Mouse (Mus musculus) heart, adult 2 months (tissue): ENCODE results near the gene Entpd6. TPM values are rescaled to one million over a fixed set of nuclear protein-coding genes. Genes with fewer than 3 reads are reported as not detected.

Experiments
- DNase-seq, 2 experiments: peaks; one replicate each; pipeline ENCODE4 v3.0.0; 2021
- H3K27ac ChIP-seq: fragments of 200-600 bp; 2 replicates; pipeline ENCODE4 v1.8.1; 2022
- H3K27me3 ChIP-seq: fragments of 200-500 bp; 2 replicates; pipeline ENCODE4 v1.6.1; 2012; ENCODE audit warnings: mild to moderate bottlenecking, low read length, inconsistent platforms, mixed read lengths; ENCODE audit not compliant: control insufficient read depth, insufficient read depth
- H3K36me3 ChIP-seq: fragments of 200-500 bp; 2 replicates; pipeline ENCODE4 v1.6.1; 2012; ENCODE audit warnings: low read length, inconsistent platforms; ENCODE audit not compliant: control insufficient read depth, insufficient read depth
- H3K4me1 ChIP-seq: fragments of 200-500 bp; 2 replicates; pipeline ENCODE4 v1.6.1; 2011; ENCODE audit warnings: low read length; ENCODE audit not compliant: control insufficient read depth, insufficient read depth
- H3K4me3 ChIP-seq: fragments of 200-600 bp; 2 replicates; pipeline ENCODE4 v1.8.1; 2022
- H3K79me2 ChIP-seq: fragments of 200-500 bp; replicated peaks from 2 replicates; pipeline ENCODE4 v1.6.1; 2012; ENCODE audit warnings: mild to moderate bottlenecking, inconsistent platforms, low read length, moderate library complexity, mixed read lengths; ENCODE audit not compliant: control insufficient read depth, insufficient read depth
- H3K9ac ChIP-seq: fragments of 200-500 bp; 2 replicates; pipeline ENCODE4 v1.6.1; 2012; ENCODE audit warnings: low read depth, mild to moderate bottlenecking, control low read depth, inconsistent platforms, low read length, mixed read lengths
- CTCF ChIP-seq: fragments of 200-600 bp; IDR thresholded peaks from 2 replicates; pipeline ENCODE4 v1.8.1; 2022; ENCODE audit warnings: antibody characterized with exemption, mild to moderate bottlenecking, moderate library complexity
- EP300 ChIP-seq: fragments of 200-500 bp; IDR thresholded peaks from 2 replicates; pipeline ENCODE4 v1.6.1; 2011; ENCODE audit warnings: low read depth, low read length, control low read depth; ENCODE audit not compliant: insufficient read depth
- POLR2A ChIP-seq: fragments of 200-500 bp; IDR thresholded peaks from 2 replicates; pipeline ENCODE4 v1.6.1; 2011; ENCODE audit warnings: mild to moderate bottlenecking, low read depth, low read length, control low read depth; ENCODE audit not compliant: insufficient read depth
- WGBS: fragments of 180-500 bp; shearing (Covaris S2); methylation state at CpG from one replicate; pipeline ENCODE4 v1.1.7; 2018; 5-methylcytosine and 5-hydroxymethylcytosine counted together
- intact Hi-C: fragments of 180-260 bp; cut with DNase I; formaldehyde crosslinking; loops from one replicate; pipeline ENCODE4 v1.15.1; 2025
- polyA plus RNA-seq: library from polyadenylated mRNA; depleted of rRNA; stranded (reverse); fragments of >200 nt; gene quantifications from 2 replicates; pipeline ENCODE4 v1.2.3, GENCODE M21; 2012
- total RNA-seq, 2 experiments: library from RNA; stranded (reverse); gene quantifications; 2 replicates each; pipeline ENCODE4 v1.2.3; 2021

The Entpd6 gene
- total and polyA plus RNA-seq, 3 experiments: 14.7 to 24.4 (median 16.9) TPM

- Histone ChIP-seq H3K4me1 (peaks cover 3% of the 10 kb centered on the region), H3K27ac (no peak overlapping the region), H3K9ac (no peak overlapping the region), H3K79me2 (no peaks in the 10 kb centered on the region), H3K4me3 (no peak overlapping the region), H3K36me3 (no peaks in the 10 kb centered on the region), H3K27me3 (no peaks in the 10 kb centered on the region)
- intact Hi-C loops: loop anchor here (5.0 kb wide), 1 partner anchor 162 kb away; the partner anchor contains the start of gene Gins1
- 67% methylated on average over 7 of the region's 7 CpGs for WGBS
- DNase-seq: no peak
- TF ChIP-seq EP300: no peak
- no peak for TF ChIP-seq CTCF
- TF ChIP-seq POLR2A: no peak
These were observed 3.8 kb upstream of the Entpd6 start for GRCm38 (mm10) chr2:150745016-150745415.

GRCm38 (mm10) chr2:150749283-150749682 is 441 bp downstream of the Entpd6 start:
- Histone ChIP-seq H3K9ac (peak overlapping the region; percentile 82), H3K4me3 (peak overlapping the region; percentile 77), H3K36me3 (no peaks in the 10 kb centered on the region), H3K27me3 (no peaks in the 10 kb centered on the region), H3K4me1 (peaks cover 10% of the 10 kb centered on the region), H3K27ac (peak overlapping the region; percentile 92), H3K79me2 (no peaks in the 10 kb centered on the region)
- no peak for TF ChIP-seq EP300
- no peak for TF ChIP-seq CTCF
- no peak for TF ChIP-seq POLR2A
- no peak for DNase-seq
- intact Hi-C loops: loop anchor here (2.0 to 5.0 kb wide), 4 partner anchors 38 to 158 kb away; partner anchors contain the start of genes Apmap, Gins1 and Pygb
- under 1% methylated on average over 24 of the region's 24 CpGs for WGBS

- H3K27ac ChIP-seq: no peak overlapping the region
- WGBS: 37% methylated on average over 13 of the region's 13 CpGs
- H3K9ac ChIP-seq: peak overlapping the region; percentile 9
- peak in 1 of 2 experiments; percentile 37 for DNase-seq
- intact Hi-C loops: no loop called here
- H3K79me2 ChIP-seq: no peaks in the 10 kb centered on the region
- no peak overlapping the region for H3K4me3 ChIP-seq
- H3K4me1 ChIP-seq: peaks cover 10% of the 10 kb centered on the region
- TF ChIP-seq EP300 (no peak), POLR2A (no peak), CTCF (peak; percentile 48)
- no peaks in the 10 kb centered on the region for H3K36me3 ChIP-seq
- H3K27me3 ChIP-seq: no peaks in the 10 kb centered on the region
These were observed 1.5 kb downstream of the Entpd6 start for GRCm38 (mm10) chr2:150750129-150750979.

- Histone ChIP-seq H3K27ac (no peak overlapping the region), H3K79me2 (no peaks in the 10 kb centered on the region), H3K27me3 (no peaks in the 10 kb centered on the region), H3K4me1 (peaks cover 6% of the 10 kb centered on the region), H3K36me3 (no peaks in the 10 kb centered on the region), H3K9ac (no peak overlapping the region), H3K4me3 (no peak overlapping the region)
- TF ChIP-seq EP300: no peak
- no peak for TF ChIP-seq CTCF
- TF ChIP-seq POLR2A: no peak
- 89% methylated on average over 3 of the region's 3 CpGs for WGBS
- no peak for DNase-seq
- intact Hi-C loops: no loop called here
These were observed 6.2 kb downstream of the Entpd6 start for GRCm38 (mm10) chr2:150755016-150755415.

GRCm38 (mm10) chr2:150761476-150761875 is 12.6 kb downstream of the Entpd6 start:
- H3K27ac ChIP-seq: no peak overlapping the region
- intact Hi-C loops: no loop called here
- no peaks in the 10 kb centered on the region for H3K27me3 ChIP-seq
- no peak overlapping the region for H3K9ac ChIP-seq
- DNase-seq: no peak
- peaks cover 2% of the 10 kb centered on the region for H3K4me1 ChIP-seq
- H3K79me2 ChIP-seq: no peaks in the 10 kb centered on the region
- WGBS: 86% methylated on average over 7 of the region's 7 CpGs
- no peak overlapping the region for H3K4me3 ChIP-seq
- TF ChIP-seq EP300 (no peak), POLR2A (no peak), CTCF (0 out of 2 replicates have a peak, but pooled peaks have one; percentile 7)
- no peaks in the 10 kb centered on the region for H3K36me3 ChIP-seq

- Histone ChIP-seq H3K79me2 (no peaks in the 10 kb centered on the region), H3K4me3 (no peak overlapping the region), H3K27me3 (no peaks in the 10 kb centered on the region), H3K9ac (no peak overlapping the region), H3K27ac (peak overlapping the region; percentile 61), H3K4me1 (peaks cover 6% of the 10 kb centered on the region), H3K36me3 (no peaks in the 10 kb centered on the region; the same call in 1 of the 2 replicates)
- DNase-seq: peak in 1 of 2 experiments; percentile 49
- TF ChIP-seq POLR2A: no peak
- no peak for TF ChIP-seq EP300
- intact Hi-C loops: no loop called here
- 37% methylated on average over 2 of the region's 2 CpGs for WGBS
These were observed 16.8 kb downstream of the Entpd6 start for GRCm38 (mm10) chr2:150765619-150766018.
